Mouse (Mus musculus) liver (tissue): ENCODE results near the gene Ctsh.
"Not testable (repeated sequence)": the region's sequence is repeated elsewhere in the genome, so short reads cannot be mapped to it uniquely, and the experiment has no call there.

ENCODE experiments used
- DNase-seq: peaks from one replicate; pipeline ENCODE4 v3.0.0-alpha.2; 2020; ENCODE audit warnings: mixed read lengths

Gene Ctsh

GRCm38 (mm10) chr9:90053852-90054251, at the start of gene Ctsh:
Gene Ctsh, plus strand, starts transcription at chr9:90054152.
- DNase-seq = no peak

- no peak for DNase-seq
Observed at GRCm38 (mm10) chr9:90006432-90006831, 47.5 kb upstream of the Ctsh start.

- no peak for DNase-seq
Observed at GRCm38 (mm10) chr9:90007094-90007493, 46.9 kb upstream of the Ctsh start.

GRCm38 (mm10) chr9:90008138-90008537, 45.8 kb upstream of the Ctsh start:
- no peak for DNase-seq

GRCm38 (mm10) chr9:90011849-90012248, 42.1 kb upstream of the Ctsh start:
- no peak for DNase-seq

- no peak for DNase-seq
Observed at GRCm38 (mm10) chr9:90014649-90015048, 39.3 kb upstream of the Ctsh start.

- no peak for DNase-seq
Observed at GRCm38 (mm10) chr9:90016204-90016603, 37.7 kb upstream of the Ctsh start.

- no peak for DNase-seq
Observed at GRCm38 (mm10) chr9:90020866-90021265, 33.1 kb upstream of the Ctsh start.

- DNase-seq = no peak
Observed at GRCm38 (mm10) chr9:90021442-90021841, 32.5 kb upstream of the Ctsh start.

GRCm38 (mm10) chr9:90027709-90028108, 26.2 kb upstream of the Ctsh start:
- no peak for DNase-seq

- DNase-seq = no peak
Observed at GRCm38 (mm10) chr9:90033922-90034321, 20.0 kb upstream of the Ctsh start.

- no peak for DNase-seq
Observed at GRCm38 (mm10) chr9:90035168-90035567, 18.8 kb upstream of the Ctsh start.

GRCm38 (mm10) chr9:90035794-90036193, 18.2 kb upstream of the Ctsh start:
- DNase-seq = no peak

- DNase-seq = no peak
Observed at GRCm38 (mm10) chr9:90036313-90036712, 17.6 kb upstream of the Ctsh start.

GRCm38 (mm10) chr9:90038535-90038934, 15.4 kb upstream of the Ctsh start:
- DNase-seq = no peak

GRCm38 (mm10) chr9:90040916-90041315, 13.0 kb upstream of the Ctsh start:
- DNase-seq = no peak

GRCm38 (mm10) chr9:90041556-90041955, 12.4 kb upstream of the Ctsh start:
- no peak for DNase-seq

- DNase-seq = not testable (repeated sequence)
Observed at GRCm38 (mm10) chr9:90042906-90043305, 11.0 kb upstream of the Ctsh start.

- DNase-seq = no peak
Observed at GRCm38 (mm10) chr9:90045191-90045590, 8.8 kb upstream of the Ctsh start.

GRCm38 (mm10) chr9:90047937-90048627, 5.9 kb upstream of the Ctsh start:
- no peak for DNase-seq

GRCm38 (mm10) chr9:90054371-90055145, 606 bp downstream of the Ctsh start:
- DNase-seq = peak; percentile 55

- no peak for DNase-seq
Observed at GRCm38 (mm10) chr9:90055409-90055808, 1.5 kb downstream of the Ctsh start.

- no peak for DNase-seq
Observed at GRCm38 (mm10) chr9:90055911-90056310, 2.0 kb downstream of the Ctsh start.

GRCm38 (mm10) chr9:90056716-90057115, 2.8 kb downstream of the Ctsh start:
- DNase-seq = no peak
